In the genomic region with DNA sequence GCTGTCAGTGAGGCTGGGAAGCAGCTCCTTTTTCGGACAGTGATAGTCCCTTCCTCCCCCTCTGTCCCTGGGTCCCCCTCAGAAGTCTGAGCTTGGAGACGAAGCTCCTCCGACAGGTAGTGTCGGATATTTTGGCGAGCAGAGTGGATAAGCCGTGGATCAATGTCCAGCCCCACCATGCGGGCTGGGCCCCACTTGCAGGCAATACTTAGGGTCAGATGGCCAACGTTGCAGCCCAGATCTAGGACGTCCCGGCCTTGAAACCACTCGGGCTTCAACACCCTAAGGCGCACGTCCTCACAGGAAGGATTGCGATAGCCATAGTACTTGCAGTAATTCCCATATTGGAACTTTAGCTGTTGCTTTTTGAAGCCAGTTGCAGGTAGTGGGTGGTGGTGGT, we compare ENCODE assay signal across 8 mouse cellular contexts. TPM values are rescaled to one million over a fixed set of nuclear protein-coding genes. Genes with fewer than 3 reads are reported as not detected.
DNase-seq lines count a peak whose midpoint lies in the region; ATAC-seq and TF ChIP-seq lines count a peak whose summit lies in the region.

No protein-coding gene starts in this region.

- peak overlapping the region; percentile 90 for H3K4me2 ChIP-seq in kidney, embryonic 15.5 days
- peak overlapping the region; percentile 95 for H3K4me2 ChIP-seq in hindbrain, embryonic 13.5 days
- H3K4me2 ChIP-seq in midbrain, embryonic 13.5 days (replicated peaks) = peak overlapping the region; percentile 98

- H3K27ac ChIP-seq in kidney, embryonic 15.5 days = peak overlapping the region; percentile 98; the same call in 1 of the 2 replicates
- no peak overlapping the region for H3K27ac ChIP-seq in bone marrow macrophage, adult 2 months (ENCODE audit: insufficient read depth, low read depth, low read length)
- H3K27ac ChIP-seq in hindbrain, embryonic 13.5 days = peak overlapping the region; percentile 96; the same call in 1 of the 2 replicates
- peak overlapping the region; percentile 98 for H3K27ac ChIP-seq in midbrain, embryonic 13.5 days

- TF ChIP-seq CTCF in bone marrow macrophage, adult 2 months (IDR thresholded peaks at IDR 0.05; ENCODE audit: low read depth, low read length) = no peak

- no peak for TF ChIP-seq POLR2A in bone marrow macrophage, adult 2 months (IDR thresholded peaks at IDR 0.05; ENCODE audit: borderline replicate concordance, low read depth, low read length)

- H3K9ac ChIP-seq in kidney, embryonic 15.5 days = peak overlapping the region; percentile 92
- peak overlapping the region; percentile 98 for H3K9ac ChIP-seq in hindbrain, embryonic 13.5 days
- H3K9ac ChIP-seq in midbrain, embryonic 13.5 days (replicated peaks) = peak overlapping the region; percentile 98

- no peaks in the 10 kb centered on the region for H3K9me3 ChIP-seq in kidney, embryonic 15.5 days (replicated peaks)
- no peaks in the 10 kb centered on the region for H3K9me3 ChIP-seq in hindbrain, embryonic 13.5 days
- no peaks in the 10 kb centered on the region for H3K9me3 ChIP-seq in midbrain, embryonic 13.5 days

- H3K4me3 ChIP-seq in kidney, embryonic 15.5 days (replicated peaks) = peak overlapping the region; percentile 92
- peak overlapping the region; percentile 99 for H3K4me3 ChIP-seq in bone marrow macrophage, adult 2 months (ENCODE audit: insufficient read depth, low read length)
- H3K4me3 ChIP-seq in hindbrain, embryonic 13.5 days = peak overlapping the region; percentile 87
- H3K4me3 ChIP-seq in midbrain, embryonic 13.5 days (replicated peaks) = peak overlapping the region; percentile 84

- no peak for ATAC-seq in kidney, embryonic 15.5 days (replicated peaks; ENCODE audit: low FRiP score)
- no peak for ATAC-seq in hindbrain, embryonic 13.5 days (ENCODE audit: low FRiP score)
- ATAC-seq in midbrain, embryonic 13.5 days = no peak
- no peak for ATAC-seq in megakaryocyte-erythroid progenitor cell, adult 5-6 weeks (replicated peaks; ENCODE audit: low FRiP score, low TSS enrichment, poor library complexity, severe bottlenecking)

- WGBS in kidney, embryonic 15.5 days = 73% methylated on average over 14 of the region's 14 CpGs
- WGBS in hindbrain, embryonic 13.5 days = 82% methylated on average over 14 of the region's 14 CpGs
- WGBS in midbrain, embryonic 13.5 days = 87% methylated on average over 14 of the region's 14 CpGs

- DNase-seq in kidney, postnatal 36 days = no peak
- DNase-seq in MN1 (ENCODE audit: low spot score) = no peak
- DNase-seq in gastrocnemius, postnatal 25 days = no peak

- no peaks in the 10 kb centered on the region for H3K27me3 ChIP-seq in kidney, embryonic 15.5 days
- H3K27me3 ChIP-seq in hindbrain, embryonic 13.5 days = peaks cover 5% of the 10 kb centered on the region; the same call in 1 of the 2 replicates
- peaks cover 12% of the 10 kb centered on the region for H3K27me3 ChIP-seq in midbrain, embryonic 13.5 days

- H3K4me1 ChIP-seq in kidney, embryonic 15.5 days = peaks cover 59% of the 10 kb centered on the region
- peaks cover 17% of the 10 kb centered on the region for H3K4me1 ChIP-seq in bone marrow macrophage, adult 2 months (ENCODE audit: control insufficient read depth, insufficient read depth, low read length)
- peaks cover 63% of the 10 kb centered on the region for H3K4me1 ChIP-seq in hindbrain, embryonic 13.5 days (replicated peaks)
- peaks cover 64% of the 10 kb centered on the region for H3K4me1 ChIP-seq in midbrain, embryonic 13.5 days (replicated peaks)

- peaks cover 51% of the 10 kb centered on the region for H3K36me3 ChIP-seq in kidney, embryonic 15.5 days
- H3K36me3 ChIP-seq in hindbrain, embryonic 13.5 days = peaks cover 45% of the 10 kb centered on the region
- peaks cover 48% of the 10 kb centered on the region for H3K36me3 ChIP-seq in midbrain, embryonic 13.5 days

RNA-seq across cellular contexts. Expression of gene Mepce, which starts 2.9 kb away (rescaled TPM):
- 9.2 and 10.4 TPM in 2 replicates for polyA plus RNA-seq in kidney, embryonic 15.5 days (2015; fragmentation: Nextera tagmentation; extraction: Ambion mirVana)
- polyA plus RNA-seq in bone marrow macrophage, adult 2 months (2012; ENCODE audit: insufficient read depth, insufficient read length, missing spikeins) = 31.3 and 35.4 TPM in 2 replicates
- polyA plus RNA-seq in hindbrain, embryonic 13.5 days (2015; fragmentation: Nextera tagmentation; extraction: Ambion mirVana) = 10.7 and 11.1 TPM in 2 replicates
- polyA plus RNA-seq in midbrain, embryonic 13.5 days (2015; fragmentation: Nextera tagmentation; extraction: Ambion mirVana) = 10.6 and 11.0 TPM in 2 replicates
- 59.2 and 84.0 TPM in 2 replicates for total RNA-seq in megakaryocyte-erythroid progenitor cell, adult 5-6 weeks (2014; fragmentation: Nextera tagmentation)
- total RNA-seq in megakaryocyte-erythroid progenitor cell, adult 5-6 weeks (2017) = 22.0 and 26.7 TPM in 2 replicates
- total RNA-seq in gastrocnemius, postnatal 25 days (2021) = 10 to 100 TPM; 14.7 to 20.1 TPM

RNA-seq across cellular contexts. Expression of gene Zcwpw1, which starts 3.1 kb away (rescaled TPM):
- polyA plus RNA-seq in kidney, embryonic 15.5 days (2015; fragmentation: Nextera tagmentation; extraction: Ambion mirVana) = 26.6 and 31.8 TPM in 2 replicates
- 6.1 TPM in 2 replicates for polyA plus RNA-seq in bone marrow macrophage, adult 2 months (2012; ENCODE audit: insufficient read depth, insufficient read length, missing spikeins)
- polyA plus RNA-seq in hindbrain, embryonic 13.5 days (2015; fragmentation: Nextera tagmentation; extraction: Ambion mirVana) = 10.6 and 12.3 TPM in 2 replicates
- 10.9 and 12.0 TPM in 2 replicates for polyA plus RNA-seq in midbrain, embryonic 13.5 days (2015; fragmentation: Nextera tagmentation; extraction: Ambion mirVana)
- 4.2 and 5.5 TPM in 2 replicates for total RNA-seq in megakaryocyte-erythroid progenitor cell, adult 5-6 weeks (2014; fragmentation: Nextera tagmentation)
- total RNA-seq in megakaryocyte-erythroid progenitor cell, adult 5-6 weeks (2017) = 7.8 and 18.7 TPM in 2 replicates
- total RNA-seq in gastrocnemius, postnatal 25 days (2021) = under 1 TPM in 1 of 2 experiments, not detected in 1; 0.35 TPM

RNA-seq across cellular contexts. Expression of gene Ppp1r35, which starts 5.9 kb away (rescaled TPM):
- 25.9 and 33.2 TPM in 2 replicates for polyA plus RNA-seq in kidney, embryonic 15.5 days (2015; fragmentation: Nextera tagmentation; extraction: Ambion mirVana)
- polyA plus RNA-seq in bone marrow macrophage, adult 2 months (2012; ENCODE audit: insufficient read depth, insufficient read length, missing spikeins) = 28.3 and 36.2 TPM in 2 replicates
- polyA plus RNA-seq in hindbrain, embryonic 13.5 days (2015; fragmentation: Nextera tagmentation; extraction: Ambion mirVana) = 40.6 and 44.1 TPM in 2 replicates
- polyA plus RNA-seq in midbrain, embryonic 13.5 days (2015; fragmentation: Nextera tagmentation; extraction: Ambion mirVana) = 43.4 and 48.9 TPM in 2 replicates
- total RNA-seq in megakaryocyte-erythroid progenitor cell, adult 5-6 weeks (2014; fragmentation: Nextera tagmentation) = 40.6 and 60.7 TPM in 2 replicates
- total RNA-seq in megakaryocyte-erythroid progenitor cell, adult 5-6 weeks (2017) = 30.0 and 60.2 TPM in 2 replicates
- total RNA-seq in gastrocnemius, postnatal 25 days (2021) = 1 to 10 TPM; 7.1 to 8.9 TPM

RNA-seq across cellular contexts. Expression of gene Tsc22d4, which starts 39.0 kb away (rescaled TPM):
- polyA plus RNA-seq in kidney, embryonic 15.5 days (2015; fragmentation: Nextera tagmentation; extraction: Ambion mirVana) = 111 and 126 TPM in 2 replicates
- 179 and 198 TPM in 2 replicates for polyA plus RNA-seq in bone marrow macrophage, adult 2 months (2012; ENCODE audit: insufficient read depth, insufficient read length, missing spikeins)
- polyA plus RNA-seq in hindbrain, embryonic 13.5 days (2015; fragmentation: Nextera tagmentation; extraction: Ambion mirVana) = 61.1 and 62.5 TPM in 2 replicates
- polyA plus RNA-seq in midbrain, embryonic 13.5 days (2015; fragmentation: Nextera tagmentation; extraction: Ambion mirVana) = 44.2 and 54.0 TPM in 2 replicates
- total RNA-seq in megakaryocyte-erythroid progenitor cell, adult 5-6 weeks (2014; fragmentation: Nextera tagmentation) = 45.4 and 55.2 TPM in 2 replicates
- 43.0 and 66.3 TPM in 2 replicates for total RNA-seq in megakaryocyte-erythroid progenitor cell, adult 5-6 weeks (2017)
- 10 to 100 TPM; 57.8 to 59.1 TPM for total RNA-seq in gastrocnemius, postnatal 25 days (2021)

RNA-seq across cellular contexts. Expression of gene Nyap1, which starts 43.1 kb away (rescaled TPM):
- polyA plus RNA-seq in kidney, embryonic 15.5 days (2015; fragmentation: Nextera tagmentation; extraction: Ambion mirVana) = 1.8 and 2.1 TPM in 2 replicates
- polyA plus RNA-seq in bone marrow macrophage, adult 2 months (2012; ENCODE audit: insufficient read depth, insufficient read length, missing spikeins) = 1.5 and 1.9 TPM in 2 replicates
- 32.9 and 34.1 TPM in 2 replicates for polyA plus RNA-seq in hindbrain, embryonic 13.5 days (2015; fragmentation: Nextera tagmentation; extraction: Ambion mirVana)
- polyA plus RNA-seq in midbrain, embryonic 13.5 days (2015; fragmentation: Nextera tagmentation; extraction: Ambion mirVana) = 39.9 and 42.3 TPM in 2 replicates
- 0.57 TPM in 1 of 2 replicates, not detected in the other for total RNA-seq in megakaryocyte-erythroid progenitor cell, adult 5-6 weeks (2014; fragmentation: Nextera tagmentation)
- total RNA-seq in megakaryocyte-erythroid progenitor cell, adult 5-6 weeks (2017) = not detected in 2 replicates
- under 1 TPM; 0.10 to 0.35 TPM for total RNA-seq in gastrocnemius, postnatal 25 days (2021)
